Mouse (Mus musculus): ENCODE results near the gene BC048562. TPM values are rescaled to one million over a fixed set of nuclear protein-coding genes. Genes with fewer than 3 reads are reported as not detected.

The BC048562 gene
- total RNA-seq, 2 experiments from 2014 or later = not detected

Other genes with a start within 250 kb of the BC048562 start
- gene Bsn, start 246.1 kb upstream of the BC048562 start, total RNA-seq (2015) = 4.7 and 5.5 TPM in 2 replicates
- 3.2 and 4.0 TPM in 2 replicates for gene Bsn, start 246.1 kb upstream of the BC048562 start, total RNA-seq (2017)
- gene Dag1, start 172.5 kb upstream of the BC048562 start, total RNA-seq (2015) = 16.1 and 16.5 TPM in 2 replicates
- gene Dag1, start 172.5 kb upstream of the BC048562 start, total RNA-seq (2017) = 3.8 and 4.7 TPM in 2 replicates
- gene Nicn1, start 146.1 kb upstream of the BC048562 start, total RNA-seq (2015) = 9.0 and 10.5 TPM in 2 replicates
- 3.2 and 4.7 TPM in 2 replicates for gene Nicn1, start 146.1 kb upstream of the BC048562 start, total RNA-seq (2017)
- 0.37 and 0.85 TPM in 2 replicates for gene Amt, start 139.6 kb upstream of the BC048562 start, total RNA-seq (2015)
- gene Amt, start 139.6 kb upstream of the BC048562 start, total RNA-seq (2017) = 1.1 and 1.2 TPM in 2 replicates
- gene Rhoa, start 130.4 kb upstream of the BC048562 start, total RNA-seq (2015) = 261 and 298 TPM in 2 replicates
- 265 and 283 TPM in 2 replicates for gene Rhoa, start 130.4 kb upstream of the BC048562 start, total RNA-seq (2017)
- gene Tcta, start 130.3 kb upstream of the BC048562 start, total RNA-seq (2015) = 12.8 and 13.2 TPM in 2 replicates
- gene Tcta, start 130.3 kb upstream of the BC048562 start, total RNA-seq (2017) = 4.1 and 8.7 TPM in 2 replicates
- 2,374 and 2,432 TPM in 2 replicates for gene Gpx1, start 97.6 kb upstream of the BC048562 start, total RNA-seq (2015)
- gene Gpx1, start 97.6 kb upstream of the BC048562 start, total RNA-seq (2017) = 1,500 and 1,804 TPM in 2 replicates
- 108 and 145 TPM in 2 replicates for gene Usp4, start 88.6 kb upstream of the BC048562 start, total RNA-seq (2015)
- gene Usp4, start 88.6 kb upstream of the BC048562 start, total RNA-seq (2017) = 50.9 and 55.0 TPM in 2 replicates
- gene 1700102P08Rik, start 43.7 kb upstream of the BC048562 start, total RNA-seq (2015) = 0.49 TPM in 1 of 2 replicates, not detected in the other
- 0.46 TPM in 1 of 2 replicates, not detected in the other for gene 1700102P08Rik, start 43.7 kb upstream of the BC048562 start, total RNA-seq (2017)
- 0.20 and 0.49 TPM in 2 replicates for gene Ccdc36, start 8.0 kb upstream of the BC048562 start, total RNA-seq (2015)
- gene Ccdc36, start 8.0 kb upstream of the BC048562 start, total RNA-seq (2017) = 0.54 and 0.74 TPM in 2 replicates
- 14.6 and 17.9 TPM in 2 replicates for gene Ccdc71, start 24.0 kb downstream of the BC048562 start, total RNA-seq (2015)
- gene Ccdc71, start 24.0 kb downstream of the BC048562 start, total RNA-seq (2017) = 13.7 and 14.8 TPM in 2 replicates
- gene Klhdc8b, start 25.1 kb downstream of the BC048562 start, total RNA-seq (2015) = 0.46 and 1.1 TPM in 2 replicates
- gene Klhdc8b, start 25.1 kb downstream of the BC048562 start, total RNA-seq (2017) = 4.1 and 8.1 TPM in 2 replicates
- gene Lamb2, start 43.3 kb downstream of the BC048562 start, total RNA-seq (2015) = 0.05 and 0.32 TPM in 2 replicates
- 0.08 TPM in 1 of 2 replicates, not detected in the other for gene Lamb2, start 43.3 kb downstream of the BC048562 start, total RNA-seq (2017)
- 33.4 and 36.1 TPM in 2 replicates for gene Usp19, start 54.1 kb downstream of the BC048562 start, total RNA-seq (2015)
- gene Usp19, start 54.1 kb downstream of the BC048562 start, total RNA-seq (2017) = 38.0 and 47.0 TPM in 2 replicates
- gene Qars, start 71.2 kb downstream of the BC048562 start, total RNA-seq (2015) = 177 and 194 TPM in 2 replicates
- gene Qars, start 71.2 kb downstream of the BC048562 start, total RNA-seq (2017) = 184 and 188 TPM in 2 replicates
- gene Qrich1, start 80.3 kb downstream of the BC048562 start, total RNA-seq (2015) = 92.3 and 107 TPM in 2 replicates
- 133 and 134 TPM in 2 replicates for gene Qrich1, start 80.3 kb downstream of the BC048562 start, total RNA-seq (2017)
- 266 and 290 TPM in 2 replicates for gene Impdh2, start 123.8 kb downstream of the BC048562 start, total RNA-seq (2015)
- 342 and 372 TPM in 2 replicates for gene Impdh2, start 123.8 kb downstream of the BC048562 start, total RNA-seq (2017)
- gene Ndufaf3, start 131.0 kb downstream of the BC048562 start, total RNA-seq (2015) = 33.7 and 36.8 TPM in 2 replicates
- 7.3 and 22.1 TPM in 2 replicates for gene Ndufaf3, start 131.0 kb downstream of the BC048562 start, total RNA-seq (2017)
- gene Dalrd3, start 133.4 kb downstream of the BC048562 start, total RNA-seq (2015) = 95.3 and 103 TPM in 2 replicates
- 42.7 and 43.4 TPM in 2 replicates for gene Dalrd3, start 133.4 kb downstream of the BC048562 start, total RNA-seq (2017)
- gene Wdr6, start 142.3 kb downstream of the BC048562 start, total RNA-seq (2015) = 9.8 and 10.2 TPM in 2 replicates
- 15.5 and 17.4 TPM in 2 replicates for gene Wdr6, start 142.3 kb downstream of the BC048562 start, total RNA-seq (2017)
- gene P4htm, start 161.2 kb downstream of the BC048562 start, total RNA-seq (2015) = 0.39 and 1.2 TPM in 2 replicates
- 1.00 and 1.8 TPM in 2 replicates for gene P4htm, start 161.2 kb downstream of the BC048562 start, total RNA-seq (2017)
- gene Arih2, start 212.9 kb downstream of the BC048562 start, total RNA-seq (2015) = 20.0 and 20.1 TPM in 2 replicates
- 42.5 and 47.4 TPM in 2 replicates for gene Arih2, start 212.9 kb downstream of the BC048562 start, total RNA-seq (2017)
- 18.5 and 21.5 TPM in 2 replicates for gene Slc25a20, start 225.6 kb downstream of the BC048562 start, total RNA-seq (2015)
- gene Slc25a20, start 225.6 kb downstream of the BC048562 start, total RNA-seq (2017) = 26.0 and 28.3 TPM in 2 replicates